Mouse (Mus musculus) R1 (cell line): ENCODE measurements around the gene Olfr970.
"Not testable (repeated sequence)": the region's sequence is repeated elsewhere in the genome, so short reads cannot be mapped to it uniquely, and the experiment has no call there.

Source experiments
- DNase-seq: peaks from one replicate; pipeline ENCODE4 v3.0.0-alpha.2; 2018; ENCODE audit warnings: low read depth, low spot score

Olfr970 gene

GRCm38 (mm10) chr9:39808560-39808959 lies at the start of gene Olfr970:
Gene Olfr970, plus strand, starts transcription at chr9:39808860.
- no peak for DNase-seq

- no peak for DNase-seq
Measured at GRCm38 (mm10) chr9:39783153-39783552, 25.5 kb upstream of the Olfr970 start, which contains the start of gene Olfr968. Gene Olfr968, minus strand, starts transcription at chr9:39783253.

DNA sequence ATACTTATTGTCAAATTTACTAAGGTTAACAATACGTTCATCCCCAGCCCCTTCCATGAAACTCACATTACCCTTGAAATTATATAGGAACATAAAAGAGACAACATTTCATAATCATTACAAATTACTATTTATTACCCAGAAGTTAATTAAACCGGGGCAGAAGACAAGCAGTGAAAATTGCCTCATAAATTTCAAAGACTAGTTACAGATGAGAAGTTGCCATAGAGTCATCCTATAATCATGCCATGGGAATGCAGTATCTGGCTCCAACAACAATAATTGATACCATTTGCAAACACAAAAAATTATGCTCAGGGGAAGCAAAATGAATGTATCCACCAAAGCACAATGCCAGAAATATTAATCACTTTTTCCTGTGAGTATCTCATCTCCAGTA lies 18.1 kb upstream of the Olfr970 start, which contains the start of gene Olfr969:
Gene Olfr969 (plus strand): TSS at position 388 of the 400 bp plus-strand sequence.
- no peak for DNase-seq

GRCm38 (mm10) chr9:39836576-39836975 lies 27.9 kb downstream of the Olfr970 start, which contains the start of gene Olfr971:
Gene Olfr971, plus strand, starts transcription at chr9:39836876.
- not testable (repeated sequence) for DNase-seq

GRCm38 (mm10) chr9:39866122-39866521 lies 57.5 kb downstream of the Olfr970 start, which contains the start of gene Olfr972:
Gene Olfr972, plus strand, starts transcription at chr9:39866422.
- DNase-seq, result no peak
